ENCODE assay signal across 8 mouse cellular contexts in the genomic region with DNA sequence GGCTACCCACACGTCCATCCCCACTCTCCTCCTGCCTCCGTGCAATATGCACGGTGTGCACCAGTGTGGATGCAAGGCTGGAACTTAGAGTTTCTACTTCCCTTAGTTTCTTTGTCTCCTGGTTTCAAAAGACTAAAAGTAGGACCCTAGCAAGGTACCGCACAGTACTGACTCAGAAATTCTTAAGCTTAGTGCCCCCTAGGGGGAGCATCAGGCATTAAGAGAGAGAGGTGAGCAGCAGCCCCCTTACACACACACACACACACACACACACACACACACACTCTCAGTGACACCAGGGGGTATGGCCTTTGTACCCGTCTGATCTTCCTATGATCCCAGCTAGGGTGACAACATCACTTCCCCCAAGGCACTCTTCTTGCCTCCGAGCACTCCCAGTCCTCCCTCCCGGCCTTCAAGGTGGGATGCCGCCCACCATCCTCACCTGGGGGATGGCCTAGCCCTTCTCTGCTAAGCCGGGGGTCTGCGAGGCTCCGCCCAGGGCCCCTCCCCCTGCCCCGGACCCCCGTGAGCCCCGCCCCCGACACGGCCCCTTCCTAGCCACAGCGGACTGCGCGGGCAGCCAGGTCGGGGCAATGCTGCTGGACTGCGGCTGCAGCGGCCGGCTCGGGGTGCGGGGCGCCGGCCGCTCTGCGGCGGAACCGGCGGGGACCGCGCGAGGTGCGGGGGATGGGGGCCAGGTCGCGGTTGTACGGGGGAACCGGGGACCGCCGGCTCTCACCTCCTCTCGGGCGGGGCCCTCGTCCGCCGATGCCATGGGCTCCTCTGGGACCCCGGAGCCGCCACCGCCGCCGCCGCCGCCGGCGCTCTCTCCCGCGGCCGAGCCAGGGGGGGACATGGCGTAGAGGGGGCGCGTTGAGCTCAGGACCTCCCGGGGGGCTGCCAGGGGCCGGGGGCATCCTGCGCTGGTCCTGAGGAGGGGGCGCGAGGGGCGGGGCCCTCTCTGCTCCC. TPM values are rescaled to one million over a fixed set of nuclear protein-coding genes. Genes with fewer than 3 reads are reported as not detected.
DNase-seq lines count a peak whose midpoint lies in the region; ATAC-seq and TF ChIP-seq lines count a peak whose summit lies in the region.

No protein-coding gene starts in this region.

- ATAC-seq in heart, embryonic 11.5 days (replicated peaks; ENCODE audit: insufficient number of reproducible peaks, low FRiP score, low TSS enrichment) = peak; percentile 22; the same call in 1 of the 2 replicates
- peak; percentile 70 for ATAC-seq in hindbrain, embryonic 16.5 days
- ATAC-seq in midbrain, embryonic 12.5 days (ENCODE audit: low FRiP score, low read depth) = peak; percentile 64

- no peaks in the 10 kb centered on the region for H3K36me3 ChIP-seq in heart, embryonic 11.5 days (ENCODE audit: control insufficient read depth, insufficient read depth, low read length)
- H3K36me3 ChIP-seq in ES-Bruce4 (ENCODE audit: control insufficient read depth, insufficient read depth, low read length, poor library complexity, severe bottlenecking) = no peaks in the 10 kb centered on the region
- H3K36me3 ChIP-seq in hindbrain, embryonic 16.5 days (ENCODE audit: control insufficient read depth, insufficient read depth, low read length) = peaks cover 6% of the 10 kb centered on the region; the same call in 1 of the 2 replicates
- peaks cover 18% of the 10 kb centered on the region for H3K36me3 ChIP-seq in midbrain, embryonic 12.5 days

- DNase-seq in heart, postnatal 36 days = no peak
- peak; percentile 50 to 65 for DNase-seq in thymus, postnatal 10 days (ENCODE audit: low spot score in 2 of 2)
- DNase-seq in spleen, postnatal 14 days (ENCODE audit: low spot score in 2 of 2) = no peak

- peaks cover 65% of the 10 kb centered on the region for H3K27me3 ChIP-seq in heart, embryonic 11.5 days (ENCODE audit: control insufficient read depth, insufficient read depth, low read length)
- H3K27me3 ChIP-seq in ES-Bruce4 (ENCODE audit: control insufficient read depth, insufficient read depth, low read length, poor library complexity, severe bottlenecking) = no peaks in the 10 kb centered on the region
- H3K27me3 ChIP-seq in hindbrain, embryonic 16.5 days (replicated peaks; ENCODE audit: control insufficient read depth, insufficient read depth, low read length) = peaks cover 6% of the 10 kb centered on the region; the same call in 1 of the 2 replicates
- peaks cover 62% of the 10 kb centered on the region for H3K27me3 ChIP-seq in midbrain, embryonic 12.5 days

- peaks cover 27% of the 10 kb centered on the region for H3K4me1 ChIP-seq in heart, embryonic 11.5 days (ENCODE audit: control insufficient read depth, insufficient read depth, low read length)
- H3K4me1 ChIP-seq in ES-Bruce4 (ENCODE audit: control insufficient read depth, insufficient read depth, low read length) = peaks cover 1% of the 10 kb centered on the region
- peaks cover 5% of the 10 kb centered on the region; the same call in 1 of the 2 replicates for H3K4me1 ChIP-seq in cortical plate, adult 2 months (ENCODE audit: control insufficient read depth, insufficient read depth, low read length)
- H3K4me1 ChIP-seq in hindbrain, embryonic 16.5 days (ENCODE audit: control insufficient read depth, insufficient read depth, low read depth, low read length) = peaks cover 34% of the 10 kb centered on the region
- H3K4me1 ChIP-seq in midbrain, embryonic 12.5 days = peaks cover 60% of the 10 kb centered on the region

- intact Hi-C loops in heart, postnatal 36 days (cut with DNase I) = no loop called here

- TF ChIP-seq CTCF in ES-Bruce4 (IDR thresholded peaks at IDR 0.05; ENCODE audit: low read depth, low read length) = peak; percentile 24
- peak; percentile 40; the same call in 1 of the 2 replicates for TF ChIP-seq CTCF in cortical plate, adult 2 months (IDR thresholded peaks at IDR 0.05; ENCODE audit: extremely low read depth, insufficient read depth, low read length)

- peak overlapping the region; percentile 74 for H3K9ac ChIP-seq in heart, embryonic 11.5 days (ENCODE audit: low read depth, low read length)
- H3K9ac ChIP-seq in ES-Bruce4 (ENCODE audit: low read depth, poor library complexity, severe bottlenecking) = peak overlapping the region; percentile 91
- H3K9ac ChIP-seq in hindbrain, embryonic 16.5 days (ENCODE audit: low read depth, low read length) = peak overlapping the region; percentile 98
- peak overlapping the region; percentile 96 for H3K9ac ChIP-seq in midbrain, embryonic 12.5 days (replicated peaks)

- H3K4me3 ChIP-seq in heart, embryonic 11.5 days (ENCODE audit: low read depth, low read length) = peak overlapping the region; percentile 65
- peak overlapping the region; percentile 54 for H3K4me3 ChIP-seq in ES-Bruce4 (ENCODE audit: low read depth, low read length)
- H3K4me3 ChIP-seq in cortical plate, adult 2 months (ENCODE audit: insufficient read depth, low read length) = peak overlapping the region; percentile 79
- H3K4me3 ChIP-seq in hindbrain, embryonic 16.5 days (ENCODE audit: low read length) = peak overlapping the region; percentile 85
- H3K4me3 ChIP-seq in midbrain, embryonic 12.5 days = peak overlapping the region; percentile 87

- H3K27ac ChIP-seq in heart, embryonic 11.5 days (ENCODE audit: low read depth, low read length) = no peak overlapping the region
- H3K27ac ChIP-seq in ES-Bruce4 (ENCODE audit: insufficient read depth, low read length) = no peak overlapping the region
- H3K27ac ChIP-seq in cortical plate, adult 2 months (ENCODE audit: insufficient read depth, low read length) = no peak overlapping the region
- H3K27ac ChIP-seq in hindbrain, embryonic 16.5 days (ENCODE audit: low read depth, low read length) = peak overlapping the region; percentile 95
- peak overlapping the region; percentile 93 for H3K27ac ChIP-seq in midbrain, embryonic 12.5 days (replicated peaks)

- TF ChIP-seq EP300 in ES-Bruce4 (IDR thresholded peaks at IDR 0.05; ENCODE audit: insufficient read depth, low read depth, low read length) = no peak

- peak overlapping the region; percentile 91 for H3K4me2 ChIP-seq in heart, embryonic 11.5 days
- peak overlapping the region; percentile 87 for H3K4me2 ChIP-seq in hindbrain, embryonic 16.5 days (ENCODE audit: low read length)
- H3K4me2 ChIP-seq in midbrain, embryonic 12.5 days (replicated peaks) = peak overlapping the region; percentile 70

- no peaks in the 10 kb centered on the region for H3K9me3 ChIP-seq in heart, embryonic 11.5 days (replicated peaks; ENCODE audit: control insufficient read depth, low read length)
- no peaks in the 10 kb centered on the region for H3K9me3 ChIP-seq in ES-Bruce4 (replicated peaks; ENCODE audit: control insufficient read depth, insufficient read depth, low read length, poor library complexity, severe bottlenecking)
- H3K9me3 ChIP-seq in hindbrain, embryonic 16.5 days (ENCODE audit: control insufficient read depth, low read length) = no peaks in the 10 kb centered on the region
- no peaks in the 10 kb centered on the region for H3K9me3 ChIP-seq in midbrain, embryonic 12.5 days

- 9% methylated on average over 22 of the region's 68 CpGs for WGBS in heart, embryonic 11.5 days (ENCODE audit: insufficient replicate concordance)
- WGBS in hindbrain, embryonic 16.5 days = 4% methylated on average over 42 of the region's 68 CpGs
- WGBS in midbrain, embryonic 12.5 days = 2% methylated on average over 44 of the region's 68 CpGs

- no peak for TF ChIP-seq POLR2A in ES-Bruce4 (IDR thresholded peaks at IDR 0.05; ENCODE audit: insufficient read depth, low read length)
- no peak for TF ChIP-seq POLR2A in cortical plate, adult 2 months (IDR thresholded peaks at IDR 0.05; ENCODE audit: extremely low read depth, insufficient read depth, low read length)

RNA-seq across cellular contexts. Expression of a gene that starts 0.7 kb away (rescaled TPM):
- polyA plus RNA-seq in heart, embryonic 11.5 days (2014; fragmentation: Nextera tagmentation; extraction: Ambion mirVana) = 1.00 and 1.0 TPM in 2 replicates
- total RNA-seq in heart, postnatal 36 days (2021) = under 1 TPM in 1 of 2 experiments, not detected in 1; 0.08 TPM
- 1.5 and 1.8 TPM in 2 replicates for polyA plus RNA-seq in ES-Bruce4 (2011; ENCODE audit: insufficient read depth, insufficient read length, low read depth, missing spikeins)
- 85.7 and 94.1 TPM in 2 replicates for polyA plus RNA-seq in cortical plate, adult 2 months (2012; rRNA removed)
- 29.3 and 31.7 TPM in 2 replicates for polyA plus RNA-seq in hindbrain, embryonic 16.5 days (2015; fragmentation: Nextera tagmentation; extraction: Ambion mirVana)
- 12.6 and 13.5 TPM in 2 replicates for polyA plus RNA-seq in midbrain, embryonic 12.5 days (2016; fragmentation: Nextera tagmentation; extraction: Ambion mirVana)

RNA-seq across cellular contexts. Expression of a gene that starts 6.7 kb away (rescaled TPM):
- 2.4 TPM in 2 replicates for polyA plus RNA-seq in heart, embryonic 11.5 days (2014; fragmentation: Nextera tagmentation; extraction: Ambion mirVana)
- total RNA-seq in heart, postnatal 36 days (2021) = 1 to 10 TPM; 1.4 to 1.5 TPM
- 2.7 and 3.0 TPM in 2 replicates for polyA plus RNA-seq in ES-Bruce4 (2011; ENCODE audit: insufficient read depth, insufficient read length, low read depth, missing spikeins)
- 2.1 and 2.3 TPM in 2 replicates for polyA plus RNA-seq in cortical plate, adult 2 months (2012; rRNA removed)
- 6.1 and 6.8 TPM in 2 replicates for polyA plus RNA-seq in hindbrain, embryonic 16.5 days (2015; fragmentation: Nextera tagmentation; extraction: Ambion mirVana)
- 6.8 and 7.9 TPM in 2 replicates for polyA plus RNA-seq in midbrain, embryonic 12.5 days (2016; fragmentation: Nextera tagmentation; extraction: Ambion mirVana)

RNA-seq across cellular contexts. Expression of a gene that starts 14.8 kb away (rescaled TPM):
- 87.2 and 91.0 TPM in 2 replicates for polyA plus RNA-seq in heart, embryonic 11.5 days (2014; fragmentation: Nextera tagmentation; extraction: Ambion mirVana)
- total RNA-seq in heart, postnatal 36 days (2021) = 10 to 100 TPM; 27.6 to 32.7 TPM
- polyA plus RNA-seq in ES-Bruce4 (2011; ENCODE audit: insufficient read depth, insufficient read length, low read depth, missing spikeins) = 28.2 and 31.7 TPM in 2 replicates
- 52.4 and 52.6 TPM in 2 replicates for polyA plus RNA-seq in cortical plate, adult 2 months (2012; rRNA removed)
- 96.2 and 101 TPM in 2 replicates for polyA plus RNA-seq in hindbrain, embryonic 16.5 days (2015; fragmentation: Nextera tagmentation; extraction: Ambion mirVana)
- polyA plus RNA-seq in midbrain, embryonic 12.5 days (2016; fragmentation: Nextera tagmentation; extraction: Ambion mirVana) = 96.6 and 102 TPM in 2 replicates

RNA-seq across cellular contexts. Expression of a gene that starts 24.2 kb away (rescaled TPM):
- 1,458 and 1,495 TPM in 2 replicates for polyA plus RNA-seq in heart, embryonic 11.5 days (2014; fragmentation: Nextera tagmentation; extraction: Ambion mirVana)
- 1,000 to 10,000 TPM; 1,126 to 1,337 TPM for total RNA-seq in heart, postnatal 36 days (2021)
- 3,626 and 3,708 TPM in 2 replicates for polyA plus RNA-seq in ES-Bruce4 (2011; ENCODE audit: insufficient read depth, insufficient read length, low read depth, missing spikeins)
- polyA plus RNA-seq in cortical plate, adult 2 months (2012; rRNA removed) = 980 and 997 TPM in 2 replicates
- 1,542 and 1,571 TPM in 2 replicates for polyA plus RNA-seq in hindbrain, embryonic 16.5 days (2015; fragmentation: Nextera tagmentation; extraction: Ambion mirVana)
- polyA plus RNA-seq in midbrain, embryonic 12.5 days (2016; fragmentation: Nextera tagmentation; extraction: Ambion mirVana) = 1,424 and 1,459 TPM in 2 replicates

RNA-seq across cellular contexts. Expression of a gene that starts 25.6 kb away (rescaled TPM):
- 0.13 and 0.23 TPM in 2 replicates for polyA plus RNA-seq in heart, embryonic 11.5 days (2014; fragmentation: Nextera tagmentation; extraction: Ambion mirVana)
- not detected for total RNA-seq in heart, postnatal 36 days (2021)
- not detected in 2 replicates for polyA plus RNA-seq in ES-Bruce4 (2011; ENCODE audit: insufficient read depth, insufficient read length, low read depth, missing spikeins)
- polyA plus RNA-seq in cortical plate, adult 2 months (2012; rRNA removed) = 3.4 and 3.7 TPM in 2 replicates
- 6.1 and 6.3 TPM in 2 replicates for polyA plus RNA-seq in hindbrain, embryonic 16.5 days (2015; fragmentation: Nextera tagmentation; extraction: Ambion mirVana)
- 0.71 and 1.8 TPM in 2 replicates for polyA plus RNA-seq in midbrain, embryonic 12.5 days (2016; fragmentation: Nextera tagmentation; extraction: Ambion mirVana)

Comparison
In these comparisons a context has a peak if more than half of its experiments do, and no peak if none do; other contexts are left out.
1. H3K27ac ChIP-seq: peak in hindbrain, embryonic 16.5 days (single experiment) and midbrain, embryonic 12.5 days (single experiment); none in heart, embryonic 11.5 days (single experiment), ES-Bruce4 (single experiment) and cortical plate, adult 2 months (single experiment).
2. DNase-seq: peak in thymus, postnatal 10 days (2 of 2); none in heart, postnatal 36 days (0 of 2) and spleen, postnatal 14 days (0 of 2).
3. Peak in every context shown above with its lines, with median percentiles within 50 percentile points of each other: ATAC-seq, H3K4me2 ChIP-seq, H3K4me3 ChIP-seq and H3K9ac ChIP-seq.